Mouse (Mus musculus): ENCODE results near the gene Coq4. TPM values are rescaled to one million over a fixed set of nuclear protein-coding genes. Genes with fewer than 3 reads are reported as not detected.

The Coq4 gene
- polyA plus RNA-seq (2012; rRNA removed): 32.0 and 32.2 TPM in 2 replicates

DNA sequence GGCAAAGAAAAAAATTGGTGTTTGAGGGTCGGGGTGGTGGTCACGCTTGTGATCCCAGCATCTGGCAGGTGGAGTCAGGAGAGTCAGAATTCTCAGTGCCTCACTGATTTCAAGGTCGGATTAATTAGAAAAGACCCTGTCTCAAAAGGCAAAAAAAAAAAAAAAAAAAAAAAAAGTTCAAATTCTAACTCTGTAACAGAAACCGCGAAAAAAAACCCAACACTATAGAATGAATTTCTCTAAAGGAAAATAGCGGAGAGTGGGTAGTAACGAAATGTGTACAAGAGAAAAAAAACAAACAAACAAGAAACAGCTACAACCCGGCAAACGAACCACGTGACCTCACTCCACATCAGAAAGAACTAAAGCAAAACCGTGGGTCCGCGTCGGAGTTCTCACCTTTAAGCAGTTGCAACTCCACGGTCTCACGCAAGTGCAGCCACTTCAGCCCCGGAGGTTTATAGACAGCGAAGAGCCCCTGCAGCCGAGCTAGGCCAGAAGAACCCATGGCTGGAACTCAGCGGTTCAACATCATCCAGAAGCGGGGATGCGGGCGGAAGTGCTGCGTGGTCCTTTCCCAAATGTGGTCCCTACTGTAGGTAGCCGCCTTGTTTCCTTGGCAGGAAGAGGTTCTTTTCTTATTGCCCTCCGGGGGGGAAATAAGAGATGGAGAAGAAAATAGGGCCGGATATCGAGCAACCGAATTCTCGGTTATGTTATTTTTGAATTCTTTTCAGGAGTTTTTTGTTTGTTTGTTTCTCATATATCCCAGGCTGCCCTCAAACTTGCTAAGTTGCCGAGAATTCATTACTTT, at the start of gene Coq4:
Coq4 (plus strand) TSS at position 390 of the 814 bp plus-strand sequence.

DNA sequence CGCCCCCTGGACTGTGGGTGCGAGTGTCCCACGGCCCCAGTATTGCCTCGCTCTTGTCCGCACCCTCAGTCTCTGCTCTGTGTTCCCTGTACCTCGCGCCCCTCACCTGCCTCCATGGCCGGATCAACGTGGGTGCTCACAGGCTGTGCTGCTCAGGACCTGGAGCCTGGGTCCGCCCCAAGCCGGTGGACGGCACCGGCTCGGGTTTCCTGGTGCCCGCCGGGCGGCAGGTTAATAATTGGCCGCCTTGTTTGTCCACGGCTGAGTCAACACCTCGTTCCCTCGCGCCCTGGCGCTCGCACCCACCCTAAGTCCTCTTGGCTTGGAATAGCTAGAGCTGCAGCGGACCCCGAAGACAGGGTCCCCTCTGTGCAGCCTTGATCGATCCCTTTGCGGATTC, 35.8 kb upstream of the Coq4 start, which contains the start of gene Gm13420:
Gm13420 (minus strand) TSS at position 189 of the 400 bp plus-strand sequence.

DNA sequence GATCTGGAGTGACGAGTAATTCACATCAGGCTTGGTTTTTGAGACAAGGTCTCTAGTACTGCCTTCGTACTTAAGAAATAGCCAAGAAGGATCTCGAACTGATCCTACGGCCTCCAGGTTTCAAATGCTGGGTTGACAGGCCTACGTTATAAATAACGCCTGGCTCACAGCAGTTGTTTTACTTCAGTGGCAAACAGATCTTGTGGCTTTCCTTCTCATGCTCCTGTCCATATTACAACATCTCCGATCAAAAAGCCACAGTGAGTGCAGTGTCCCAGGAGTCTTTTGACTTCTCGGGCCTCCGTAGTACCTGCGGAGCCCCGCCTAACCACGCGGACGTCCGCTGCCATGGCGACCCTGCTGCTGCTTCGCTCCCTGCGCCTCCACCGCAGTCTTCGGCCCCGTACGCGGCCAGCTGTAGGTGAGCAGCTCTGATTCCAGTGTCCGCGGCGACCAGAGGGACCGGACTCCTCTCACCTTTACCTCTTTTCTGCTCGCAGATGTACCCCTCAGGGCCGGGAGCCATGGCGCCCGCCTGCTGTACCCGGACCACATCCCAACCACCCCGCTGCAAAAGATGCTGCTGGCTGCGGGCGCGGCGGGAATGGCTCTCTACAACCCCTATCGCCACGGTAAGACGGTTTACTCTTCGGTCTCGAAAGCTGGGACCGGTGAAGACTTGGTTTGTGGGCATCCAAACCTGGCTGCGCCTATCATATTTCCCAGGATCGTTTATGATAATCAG, 816 bp downstream of the Coq4 start, which contains the start of gene Trub2:
Trub2 (minus strand) TSS at position 566 of the 745 bp plus-strand sequence.

DNA sequence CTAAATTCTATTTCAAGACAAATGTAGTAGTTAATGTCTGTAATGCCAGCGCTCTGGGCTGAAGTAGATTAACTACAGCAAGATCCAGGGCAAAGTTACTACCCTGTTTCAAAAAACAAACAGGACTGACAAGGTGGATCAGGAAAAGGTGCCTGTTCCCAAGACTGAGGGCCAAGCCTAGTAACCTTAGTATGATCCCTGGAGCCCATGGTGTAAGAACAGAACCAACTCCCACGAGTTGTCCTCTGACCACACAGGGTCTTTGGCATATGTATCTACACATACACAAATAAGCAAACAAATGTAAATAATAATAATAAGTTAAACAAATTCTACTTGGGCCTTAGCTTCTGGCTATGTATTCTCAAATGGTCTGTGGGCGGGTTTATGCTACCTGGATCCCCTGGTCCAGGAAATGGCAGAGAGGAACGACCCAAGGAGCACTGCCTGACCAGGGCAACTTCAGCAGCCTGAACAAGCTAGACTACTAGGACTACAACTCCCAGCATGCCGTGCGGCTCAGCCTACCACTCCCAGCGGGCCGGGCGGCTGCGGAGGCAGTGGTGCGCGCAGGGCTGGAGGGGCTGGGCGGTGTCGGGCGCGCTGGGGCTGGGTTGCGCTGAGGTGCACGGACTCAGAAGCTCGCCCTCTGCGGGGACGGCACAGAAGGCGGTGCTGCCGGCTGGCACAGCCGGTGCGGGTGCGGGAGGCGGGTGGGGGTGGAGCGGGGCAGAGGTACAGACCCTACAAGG, 15.0 kb downstream of the Coq4 start, which contains the start of gene Slc27a4:
Slc27a4 (plus strand) TSS at position 560 of the 752 bp plus-strand sequence.

DNA sequence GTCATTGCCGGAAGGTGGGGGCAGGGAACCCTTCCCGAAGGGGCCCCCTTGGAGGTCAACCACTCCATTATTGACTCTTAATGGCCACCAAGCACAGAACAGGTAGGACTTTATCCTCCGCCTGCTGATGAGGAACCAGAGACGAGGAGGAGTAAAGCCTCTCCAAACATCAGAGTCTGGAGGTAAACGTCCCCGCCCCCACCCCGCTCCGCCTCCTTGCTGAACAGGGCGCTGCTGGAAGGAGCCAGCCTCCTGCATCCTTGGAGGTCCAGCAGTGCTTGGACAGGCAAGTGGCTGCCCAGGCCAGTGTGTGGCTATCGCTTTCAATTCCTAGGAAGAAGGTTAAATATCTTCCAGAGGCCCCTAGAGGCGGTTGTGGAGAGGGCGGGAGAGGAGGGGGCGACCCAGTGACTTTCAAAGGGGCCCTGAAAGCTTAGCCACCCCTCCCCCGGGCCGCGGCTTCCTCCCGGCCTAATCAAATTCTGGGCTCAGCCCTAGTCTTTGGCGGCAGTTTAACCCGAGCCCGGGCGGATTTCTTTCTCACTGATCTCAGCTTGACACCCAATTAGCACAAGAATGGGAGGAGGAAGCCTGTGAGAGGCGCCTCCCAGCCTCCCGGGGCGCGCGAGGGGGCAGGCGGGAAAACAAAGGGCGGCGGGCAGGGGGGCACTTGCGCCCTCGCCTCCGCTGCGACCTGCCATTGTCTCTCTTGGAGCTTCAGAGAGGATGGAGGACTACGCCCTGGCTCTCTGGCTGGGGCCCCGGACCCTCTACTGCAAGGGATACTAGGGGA, 32.9 kb downstream of the Coq4 start, which contains the start of gene Urm1:
Urm1 (plus strand) TSS at position 51 of the 793 bp plus-strand sequence.

Other genes starting within 250 kb of the Coq4 start
- gene Rapgef1, start 167.8 kb upstream of the Coq4 start, polyA plus RNA-seq (2012; rRNA removed): 72.6 and 79.3 TPM in 2 replicates
- gene Gm13420, start 35.8 kb upstream of the Coq4 start, polyA plus RNA-seq (2012; rRNA removed): 0.10 and 0.14 TPM in 2 replicates
- gene Gm13547, start 28.2 kb upstream of the Coq4 start, polyA plus RNA-seq (2012; rRNA removed): not detected in 2 replicates
- 42.9 and 48.3 TPM in 2 replicates for gene Trub2, start 1.0 kb downstream of the Coq4 start, polyA plus RNA-seq (2012; rRNA removed)
- gene Slc27a4, start 15.1 kb downstream of the Coq4 start, polyA plus RNA-seq (2012; rRNA removed): 50.5 and 52.4 TPM in 2 replicates
- 56.3 and 56.6 TPM in 2 replicates for gene Urm1, start 32.6 kb downstream of the Coq4 start, polyA plus RNA-seq (2012; rRNA removed)
- gene Cercam, start 81.7 kb downstream of the Coq4 start, polyA plus RNA-seq (2012; rRNA removed): 27.7 and 42.4 TPM in 2 replicates
- gene Odf2, start 101.7 kb downstream of the Coq4 start, polyA plus RNA-seq (2012; rRNA removed): 92.1 and 102 TPM in 2 replicates
- 55.0 and 55.1 TPM in 2 replicates for gene Gle1, start 147.9 kb downstream of the Coq4 start, polyA plus RNA-seq (2012; rRNA removed)
- gene Sptan1, start 178.1 kb downstream of the Coq4 start, polyA plus RNA-seq (2012; rRNA removed): 550 and 589 TPM in 2 replicates

Data from central nervous system, embryonic 14 days (tissue).